Mouse (Mus musculus) cerebellum, postnatal 10 days (tissue): ENCODE measurements around the gene Whrn.

Experiments
- DNase-seq, 2 experiments: peaks; one replicate each; pipeline ENCODE4 v3.0.0; 2021; ENCODE audit warnings: mixed read lengths in 2 of 2

Gene Whrn

GRCm38 (mm10) chr4:63495915-63496278 lies at the start of gene Whrn:
Whrn (minus strand) TSS chr4:63495991.
- DNase-seq, result peak; percentile 80 to 85

DNA sequence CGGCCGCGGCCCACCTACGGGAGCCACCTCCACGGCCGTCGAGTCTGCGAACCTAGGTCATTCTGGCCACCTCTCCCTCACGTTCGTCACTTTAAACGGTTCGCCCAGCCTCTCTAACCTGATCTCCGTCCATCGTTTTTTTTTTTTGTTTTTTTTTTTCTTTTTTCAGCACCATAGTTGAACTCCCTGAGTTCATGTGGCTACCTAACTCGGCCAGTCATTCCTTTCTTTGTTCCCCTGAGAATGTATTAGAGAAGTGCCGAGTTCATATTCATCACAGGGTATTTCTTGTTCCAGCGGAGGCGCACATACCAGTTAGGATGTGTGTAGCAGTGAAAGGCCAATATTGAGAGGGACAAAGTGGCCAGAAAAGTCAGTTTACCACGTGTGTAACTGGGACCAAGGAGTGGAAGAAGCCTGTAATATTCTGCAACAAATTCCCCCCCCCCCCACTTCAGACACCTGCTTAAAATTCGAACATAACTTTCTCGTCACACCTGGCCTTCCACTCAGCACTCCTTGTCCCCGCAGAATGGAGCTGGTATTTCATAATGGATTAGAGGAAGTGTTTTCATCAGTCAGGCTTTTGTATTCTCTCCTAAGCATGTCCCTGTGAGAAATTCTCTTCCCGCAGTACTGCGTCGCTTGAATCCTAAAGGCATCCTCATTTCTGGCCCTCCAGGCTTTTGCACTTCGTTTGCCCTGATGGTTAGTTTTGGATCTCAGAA lies 49.6 kb upstream of the Whrn start:
- DNase-seq, result no peak

GRCm38 (mm10) chr4:63544494-63545230 lies 48.9 kb upstream of the Whrn start, which contains the start of gene Atp6v1g1:
Atp6v1g1 (plus strand) TSS chr4:63544772.
- peak; percentile 97 to 98 for DNase-seq

DNA sequence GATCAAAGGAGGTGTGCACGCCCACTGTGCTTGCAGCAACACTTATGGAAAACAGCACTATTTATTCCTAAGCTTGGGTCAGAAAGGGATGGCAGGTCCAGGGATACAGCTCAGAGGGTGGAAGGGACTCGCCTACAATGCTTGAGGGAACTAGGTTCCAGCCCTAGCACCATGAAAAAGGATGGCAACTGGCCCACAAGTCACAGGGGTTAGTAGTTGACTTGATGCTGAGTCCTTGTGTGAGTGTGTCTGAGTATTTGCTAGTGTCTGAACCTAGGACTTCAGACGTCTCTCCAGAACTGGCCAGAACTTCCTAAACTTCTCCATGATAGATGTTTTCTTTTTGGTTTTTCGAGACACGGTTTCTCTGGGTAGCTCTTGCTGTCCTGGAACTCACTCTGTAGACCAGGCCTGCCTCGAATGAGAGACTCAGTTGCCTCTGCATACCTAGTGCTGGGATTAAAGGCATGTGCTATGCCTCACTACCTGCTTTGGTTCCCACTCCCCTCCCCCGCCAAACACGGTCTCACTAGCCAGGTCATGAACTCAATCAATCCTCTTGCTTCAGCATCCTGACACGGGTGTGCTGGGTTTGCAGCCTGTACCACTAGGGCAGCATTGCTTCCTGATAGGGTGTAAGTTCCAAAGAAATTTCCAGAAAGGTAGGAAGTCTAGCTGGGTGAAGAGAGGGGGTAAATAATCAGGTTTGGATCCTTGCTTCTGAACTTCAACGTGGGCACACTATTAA lies 48.1 kb upstream of the Whrn start:
- DNase-seq, result peak; percentile 61 to 65

DNA sequence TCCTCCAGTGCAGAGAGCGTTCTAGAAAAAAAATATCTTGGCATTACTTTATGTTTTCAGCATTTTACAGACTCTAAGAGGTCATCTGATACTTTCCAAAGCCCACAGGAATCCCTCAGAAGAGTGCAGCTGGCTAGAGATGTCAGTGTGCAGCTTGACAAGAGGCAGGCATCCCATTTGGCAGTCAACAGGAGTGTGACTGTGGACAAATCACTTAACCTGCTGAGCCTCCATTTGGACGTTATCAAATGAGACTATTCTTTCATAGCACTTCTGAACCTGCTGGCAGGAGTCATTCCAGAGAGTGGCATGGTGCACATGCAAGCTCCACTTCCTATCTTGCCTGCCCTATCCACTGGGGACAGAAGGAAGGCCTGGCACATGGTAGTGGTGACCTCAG lies 46.4 kb upstream of the Whrn start:
- peak; percentile 39 to 43 for DNase-seq

- no peak for DNase-seq
Measured at GRCm38 (mm10) chr4:63537602-63538001, 41.8 kb upstream of the Whrn start.

GRCm38 (mm10) chr4:63530409-63530808 lies 34.6 kb upstream of the Whrn start:
- DNase-seq, result peak in 1 of 2 experiments; percentile 26

DNA sequence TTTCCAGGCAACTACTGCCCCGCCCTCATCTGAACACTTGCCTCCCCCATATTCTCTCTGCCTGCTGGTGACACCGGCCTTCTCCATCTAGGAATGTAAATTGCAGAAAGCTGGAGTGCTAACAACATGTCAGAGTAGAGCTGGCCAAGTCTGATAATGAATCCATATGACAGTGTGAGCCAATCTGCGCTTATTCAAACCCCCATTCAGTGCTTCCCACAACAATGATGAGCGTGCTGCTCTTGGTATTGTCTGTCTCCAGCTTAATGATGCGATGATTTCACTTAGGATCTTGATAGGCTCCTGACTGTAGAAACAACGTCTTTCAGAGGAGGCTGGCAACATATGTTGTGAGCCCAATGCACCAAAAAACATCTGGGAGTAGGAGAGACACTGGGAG lies 33.2 kb upstream of the Whrn start:
- peak in 1 of 2 experiments; percentile 6 for DNase-seq

GRCm38 (mm10) chr4:63525514-63525913 lies 29.7 kb upstream of the Whrn start:
- DNase-seq, result no peak

- DNase-seq, result no peak
Measured at GRCm38 (mm10) chr4:63521813-63522419, 26.1 kb upstream of the Whrn start.

DNA sequence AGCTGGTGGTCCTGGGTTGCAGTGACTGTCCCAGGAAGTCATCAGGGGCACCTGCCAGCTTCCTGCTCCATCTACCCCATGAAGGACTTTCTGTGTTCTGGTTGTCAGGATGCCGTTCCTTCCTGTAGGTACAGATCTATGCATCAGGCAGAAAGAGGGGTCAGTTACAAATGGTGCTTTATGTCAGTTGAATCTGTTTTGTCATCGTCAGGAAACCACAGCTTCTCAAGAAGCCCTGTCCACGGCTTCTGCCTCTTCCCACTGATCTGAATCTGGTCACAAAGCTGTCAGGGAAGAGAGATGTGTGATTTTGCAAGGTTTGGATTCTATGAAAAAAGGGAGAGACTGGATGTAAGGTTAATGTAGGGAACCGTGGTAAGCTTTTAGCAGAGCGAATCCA lies 19.2 kb upstream of the Whrn start:
- DNase-seq, result no peak

DNA sequence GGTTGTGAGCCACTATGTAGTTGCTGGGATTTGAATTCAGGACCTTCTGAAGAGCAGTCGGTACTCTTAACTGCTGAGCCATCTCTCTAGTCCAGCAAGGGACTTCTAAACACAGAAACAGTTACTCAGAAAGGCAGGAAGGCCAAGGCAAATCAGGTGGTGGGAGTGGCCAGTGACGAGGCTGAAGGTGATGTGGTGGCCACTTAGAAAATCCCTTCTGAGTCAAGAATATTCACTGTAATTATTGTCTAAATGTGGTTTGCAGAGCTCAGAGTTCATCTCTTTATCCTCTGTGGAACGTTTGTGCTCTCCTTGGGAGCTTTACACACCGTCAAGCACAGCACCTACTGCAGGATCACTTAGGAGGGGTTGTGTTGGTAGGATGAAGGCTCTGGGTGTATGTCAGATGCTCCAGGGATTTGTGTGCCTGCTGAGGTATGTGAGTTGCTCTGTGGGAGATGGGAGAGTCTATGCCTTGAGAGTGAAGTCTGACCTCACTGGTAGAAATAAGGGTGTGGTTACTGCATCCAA lies 18.7 kb upstream of the Whrn start:
- no peak for DNase-seq

DNA sequence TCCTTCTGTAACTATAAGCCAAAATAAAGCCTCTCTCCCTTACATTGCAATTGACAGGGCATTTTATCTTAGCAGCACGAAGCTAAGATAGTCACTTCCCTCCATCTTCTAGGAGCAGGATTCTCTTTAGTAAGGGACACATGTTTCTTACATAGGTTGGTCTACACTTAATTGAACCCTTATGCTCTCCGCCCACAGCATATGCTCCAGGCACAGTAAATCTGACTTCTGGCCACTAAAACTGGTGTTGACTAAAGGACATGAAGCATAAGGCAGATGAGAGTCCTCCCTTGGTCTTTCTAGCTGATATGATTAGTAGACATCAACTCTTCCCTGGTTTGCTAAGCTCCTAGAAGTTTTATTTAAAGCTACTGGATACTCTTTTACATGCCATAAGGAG lies 17.1 kb upstream of the Whrn start:
- no peak for DNase-seq

- DNase-seq, result peak; percentile 88 to 90
Measured at GRCm38 (mm10) chr4:63508232-63508631, 12.4 kb upstream of the Whrn start.

DNA sequence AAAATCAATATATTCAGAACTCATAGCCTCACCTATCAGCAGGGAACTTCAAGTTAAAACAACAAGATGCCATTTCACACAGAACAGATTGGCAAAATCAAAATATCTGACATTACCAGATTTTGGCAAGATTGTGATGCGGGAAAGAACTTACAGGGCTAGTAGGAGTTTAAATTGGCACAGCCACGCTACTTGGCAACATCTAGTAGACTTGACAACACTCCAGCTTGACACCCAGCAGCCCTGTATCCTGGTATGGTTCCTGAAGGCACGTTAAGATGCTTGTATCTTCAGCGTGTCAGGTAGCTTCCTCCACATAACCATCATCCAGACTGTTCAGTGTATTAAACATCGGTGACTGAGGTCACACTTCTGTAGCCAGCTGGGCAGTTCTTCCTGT lies 11.7 kb upstream of the Whrn start:
- no peak for DNase-seq

DNA sequence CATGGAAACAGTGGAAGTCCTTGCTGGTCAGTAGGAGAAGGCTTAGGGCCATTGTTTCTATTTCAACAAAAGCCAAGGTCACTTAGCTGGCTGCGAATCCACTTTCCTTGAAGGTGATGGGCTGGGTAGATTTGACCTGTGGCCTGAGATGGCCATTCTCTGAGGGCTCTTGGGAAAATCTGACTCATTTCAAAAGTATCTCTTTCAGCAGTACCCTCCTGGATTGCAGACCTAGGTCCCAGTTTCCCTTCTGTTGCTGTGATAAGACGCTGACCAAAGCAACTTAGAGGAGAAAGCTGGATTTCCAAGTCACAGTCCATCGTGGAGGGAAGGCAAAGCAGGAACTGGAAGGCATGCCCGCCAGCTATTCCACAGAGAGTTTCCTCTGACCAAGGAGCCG lies 8.2 kb upstream of the Whrn start:
- DNase-seq, result no peak

GRCm38 (mm10) chr4:63501050-63501449 lies 5.3 kb upstream of the Whrn start:
- no peak for DNase-seq

- DNase-seq, result peak in 1 of 2 experiments; percentile 38
Measured at GRCm38 (mm10) chr4:63498346-63498745, 2.6 kb upstream of the Whrn start.

- no peak for DNase-seq
Measured at GRCm38 (mm10) chr4:63496312-63496711, 521 bp upstream of the Whrn start.

DNA sequence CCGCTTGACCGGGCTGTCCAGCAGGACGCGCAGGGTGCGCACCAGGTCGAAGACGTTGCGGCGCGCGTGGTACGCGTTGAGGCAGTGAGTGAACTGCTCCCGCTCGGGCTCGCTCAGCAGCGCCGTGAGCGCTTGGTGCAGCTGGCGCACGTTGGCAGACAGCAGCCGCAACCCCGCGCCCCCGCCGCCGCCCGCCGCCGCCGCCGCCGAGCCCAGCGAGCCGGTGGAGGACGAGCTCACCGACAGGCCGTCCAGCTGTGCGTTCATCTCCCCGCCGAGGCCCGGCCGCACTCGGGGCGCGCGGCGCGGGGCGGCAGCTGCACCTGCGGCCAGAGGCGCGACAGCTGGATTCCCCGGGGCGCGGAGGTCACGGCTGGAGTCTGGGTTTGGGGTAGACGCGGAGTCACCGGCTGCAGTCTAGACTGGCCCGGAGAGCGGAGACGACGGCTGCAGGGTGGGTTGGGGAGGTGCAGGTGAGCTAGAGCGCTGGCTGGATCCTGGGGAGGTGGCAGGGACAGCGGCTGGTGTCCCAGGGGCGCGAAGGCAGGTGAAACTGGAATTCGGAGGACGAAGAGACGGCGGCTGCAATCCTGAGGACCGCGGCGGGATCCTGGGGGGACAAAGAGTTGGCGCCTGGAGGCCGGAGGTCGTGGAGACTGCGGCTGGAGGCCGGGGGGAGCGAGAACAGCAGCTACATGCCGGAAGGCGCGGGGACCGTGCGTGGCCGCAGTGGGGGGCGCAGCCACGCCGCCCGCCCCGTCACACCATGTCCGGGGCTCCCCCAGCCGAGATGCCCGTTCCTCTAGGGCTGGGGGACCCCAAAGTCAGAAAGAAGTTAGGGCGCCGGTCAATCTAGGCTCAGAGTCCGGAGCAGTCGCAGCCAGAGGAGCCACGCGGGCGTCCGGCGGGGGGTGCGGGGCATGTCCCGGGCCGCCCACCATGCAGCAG lies 550 bp downstream of the Whrn start:
- peak; percentile 62 to 66 for DNase-seq

DNA sequence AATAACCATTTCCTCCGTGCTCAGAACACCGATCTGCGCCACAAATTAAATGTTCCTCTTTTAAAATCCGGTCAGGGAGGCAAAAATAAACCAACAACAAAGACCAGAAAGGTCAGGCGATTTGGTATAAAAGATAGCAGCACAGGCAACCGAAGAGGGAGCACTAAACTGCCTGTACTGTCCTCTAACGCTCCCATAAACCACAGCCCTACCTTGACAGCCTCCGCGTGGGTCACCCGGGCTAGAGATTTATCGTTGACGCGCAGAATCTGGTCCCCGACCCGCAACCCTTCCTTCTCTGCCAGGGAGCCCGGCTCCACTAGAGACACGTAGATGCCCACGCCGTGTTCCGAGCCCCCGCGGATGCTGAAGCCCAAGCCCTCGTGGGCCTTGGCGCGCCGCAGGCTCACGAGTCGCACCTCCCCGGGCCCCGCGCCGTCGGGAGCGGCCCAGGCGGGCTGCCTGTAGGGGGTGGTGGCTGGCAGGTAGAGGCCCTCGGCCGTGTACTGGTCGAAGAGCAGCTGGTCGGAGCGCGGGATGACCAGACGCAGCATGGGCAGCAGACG lies 1.3 kb downstream of the Whrn start:
- no peak for DNase-seq
